Mouse (Mus musculus): ENCODE data around the gene Afm.

- TF ChIP-seq CTCF (IDR thresholded peaks at IDR 0.05; ENCODE audit: extremely low read depth, insufficient read length, insufficient replicate concordance, low read depth, low read length) (no peak), POLR2A (IDR thresholded peaks at IDR 0.05; ENCODE audit: low read depth, low read length) (no peak)
Measured at GRCm38 (mm10) chr5:90473902-90474301, 44.8 kb upstream of the Afm start.
